Mouse (Mus musculus) gastrocnemius, adult 8-10 months (tissue): Measurements from ENCODE around the gene Abcg1. TPM values are rescaled to one million over a fixed set of nuclear protein-coding genes. Genes with fewer than 3 reads are reported as not detected.
A peak's percentile ranks its signal among the peaks of the same experiment; 100 is the strongest.

Experiments
- DNase-seq, 2 experiments: peaks; one replicate each; pipeline ENCODE4 v3.0.0; 2022; ENCODE audit warnings: low spot score in 2 of 2
- total RNA-seq, 4 experiments: library from RNA; stranded (reverse); gene quantifications; 2 replicates each; pipeline ENCODE4 v1.2.4; 2022

Gene Abcg1
- total RNA-seq, 4 experiments from 2014 or later: 1.2 to 1.8 (median 1.5) TPM

DNA sequence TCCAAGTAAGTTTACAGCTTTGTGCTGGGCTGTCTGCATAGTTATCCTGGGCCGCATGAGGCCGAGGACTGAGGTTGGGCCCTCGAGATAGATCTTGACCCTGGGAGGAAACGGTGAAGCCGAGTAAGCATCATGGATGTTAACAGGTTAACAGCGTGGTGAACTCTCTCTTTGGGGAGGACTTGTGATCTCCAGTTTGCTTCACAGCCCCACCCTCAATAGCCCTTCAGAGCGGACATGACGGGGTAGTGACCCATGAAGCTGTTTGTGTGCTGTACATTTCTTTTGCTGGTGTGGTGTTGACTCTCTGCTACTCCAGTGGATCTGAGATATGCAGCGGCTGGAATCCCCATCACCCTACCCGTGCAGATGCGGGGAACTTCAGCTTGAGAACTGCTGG is 21.1 kb downstream of the Abcg1 start:
- DNase-seq: no peak

DNA sequence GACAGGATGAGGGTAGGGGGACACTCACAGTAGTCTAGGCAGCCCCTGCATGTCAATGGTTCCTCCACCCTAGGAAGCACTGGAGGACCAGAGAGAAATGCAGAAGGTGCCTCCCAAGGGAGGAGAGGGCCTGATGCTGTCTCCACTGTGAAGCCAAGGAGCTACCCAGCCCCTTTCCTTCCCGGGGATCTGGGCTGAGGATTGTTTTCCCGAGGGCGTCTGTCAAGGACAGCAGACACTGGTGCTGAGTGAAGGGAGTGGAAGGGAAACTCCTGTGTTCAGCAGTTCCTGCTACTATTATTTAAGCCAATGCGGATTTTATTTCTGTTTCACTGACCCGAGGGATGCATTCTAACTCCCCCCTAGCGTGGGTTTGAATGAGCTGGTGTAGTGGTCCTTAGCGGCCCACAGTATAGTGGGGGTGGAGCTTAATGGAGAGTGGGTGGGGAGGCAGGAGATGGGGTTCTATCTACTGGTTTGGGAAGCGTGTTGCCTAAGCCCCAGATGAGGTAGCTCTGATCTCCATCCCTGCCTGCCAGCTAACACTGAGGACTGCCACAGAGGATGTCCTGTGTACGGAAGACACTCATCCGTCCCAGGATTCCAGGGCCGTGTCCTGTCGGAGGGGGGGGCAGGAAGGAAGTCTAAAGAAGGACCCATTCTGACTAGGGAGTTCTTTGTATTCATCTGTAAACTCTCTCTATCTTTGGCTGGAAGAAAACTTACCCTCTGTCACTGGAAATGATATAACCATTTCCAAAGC is 21.8 kb downstream of the Abcg1 start:
- DNase-seq: no peak

DNA sequence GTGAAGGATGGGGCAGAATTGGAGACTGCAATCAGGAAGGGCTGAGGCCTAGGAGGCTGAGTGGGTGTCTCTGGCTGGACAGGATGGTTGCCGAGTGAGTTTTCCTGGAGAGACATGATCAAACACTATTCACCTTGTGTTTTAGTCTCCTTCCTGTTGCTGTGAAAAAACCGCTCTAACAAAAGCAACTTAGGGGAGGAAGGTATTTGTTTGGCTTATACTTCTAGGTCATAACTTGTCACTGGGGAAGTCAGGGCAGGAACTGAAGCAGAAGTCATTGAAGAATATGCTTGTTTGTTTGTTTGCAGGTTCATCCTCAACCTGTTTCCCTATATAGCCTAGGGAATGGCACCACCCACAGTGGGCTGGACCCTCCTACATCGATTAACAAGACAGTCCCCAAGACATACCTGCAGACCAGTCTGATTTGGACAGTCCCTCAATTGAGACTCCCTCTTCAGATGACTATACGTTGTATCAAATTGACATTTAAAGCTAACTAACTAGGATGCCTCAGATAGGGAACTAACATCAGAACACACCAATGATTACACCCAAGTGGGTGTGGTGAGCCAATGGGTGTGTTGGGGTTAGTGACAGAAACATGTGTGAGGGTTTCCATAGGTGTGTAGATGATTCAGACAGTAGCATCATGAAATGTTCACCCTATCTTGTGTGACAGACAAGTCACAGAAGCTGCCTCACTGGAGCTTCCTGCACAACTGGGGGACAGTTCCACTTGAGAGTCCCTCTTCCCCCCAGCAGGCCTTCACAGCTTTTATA is 25.0 kb downstream of the Abcg1 start:
- no peak for DNase-seq

DNA sequence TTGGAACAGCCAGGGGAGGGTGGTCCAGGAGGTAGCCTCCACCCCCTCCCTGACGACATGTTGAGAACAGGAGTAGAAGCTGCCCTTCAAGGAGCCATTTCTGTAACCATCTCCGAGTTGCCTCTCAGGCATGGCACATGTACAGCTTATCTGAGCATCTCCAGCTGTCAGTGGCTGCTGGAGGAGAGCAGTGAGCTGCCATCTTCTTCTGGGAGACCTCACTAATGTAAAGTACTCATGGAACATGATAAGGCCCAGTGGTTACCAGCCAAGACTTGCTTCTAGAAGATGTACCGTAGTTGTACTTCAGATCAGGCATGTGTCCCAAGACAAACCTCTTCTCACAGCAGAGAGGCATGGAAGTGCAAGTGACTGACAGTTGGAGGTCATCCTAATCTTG is 28.0 kb downstream of the Abcg1 start:
- DNase-seq: no peak

DNA sequence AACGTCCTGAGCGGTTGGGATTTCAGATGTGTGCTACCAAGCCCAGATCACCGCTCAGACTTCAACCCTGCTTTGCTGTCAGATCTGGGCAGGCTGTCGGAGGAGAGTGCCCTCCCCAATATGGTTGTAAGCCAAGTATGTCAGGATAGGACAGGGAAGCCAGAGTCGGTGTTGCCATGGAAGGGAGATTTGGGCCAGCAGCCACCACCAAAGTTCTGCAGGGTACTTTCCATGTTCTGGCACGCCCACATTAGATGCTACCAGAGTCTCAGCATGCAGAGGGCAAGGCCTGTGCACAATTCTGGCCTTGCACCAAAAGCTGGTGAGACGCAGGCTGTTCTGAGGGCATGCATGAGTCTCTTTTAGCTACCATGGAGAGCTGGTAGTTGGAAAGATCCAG is 28.7 kb downstream of the Abcg1 start:
- no peak for DNase-seq

DNA sequence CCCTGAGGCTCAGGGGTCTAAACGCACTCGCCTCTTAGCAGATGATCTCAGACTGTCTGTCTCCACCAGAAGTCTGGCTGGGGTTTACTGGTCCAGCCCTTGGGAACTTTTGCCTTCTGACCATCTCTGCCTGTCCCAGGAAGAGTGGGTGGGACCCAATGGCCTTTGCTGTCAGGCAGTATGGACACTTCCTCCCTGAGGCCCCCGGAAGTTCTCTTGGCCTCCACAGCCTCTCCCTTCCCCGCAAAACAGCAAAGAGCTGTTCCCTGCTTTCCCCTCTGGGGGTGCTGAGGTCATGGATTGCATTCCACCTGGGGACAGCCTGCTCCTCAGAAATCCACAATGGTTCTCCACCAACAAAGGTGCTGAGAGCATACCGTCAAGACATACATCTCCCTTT is 31.2 kb downstream of the Abcg1 start:
- no peak for DNase-seq

DNA sequence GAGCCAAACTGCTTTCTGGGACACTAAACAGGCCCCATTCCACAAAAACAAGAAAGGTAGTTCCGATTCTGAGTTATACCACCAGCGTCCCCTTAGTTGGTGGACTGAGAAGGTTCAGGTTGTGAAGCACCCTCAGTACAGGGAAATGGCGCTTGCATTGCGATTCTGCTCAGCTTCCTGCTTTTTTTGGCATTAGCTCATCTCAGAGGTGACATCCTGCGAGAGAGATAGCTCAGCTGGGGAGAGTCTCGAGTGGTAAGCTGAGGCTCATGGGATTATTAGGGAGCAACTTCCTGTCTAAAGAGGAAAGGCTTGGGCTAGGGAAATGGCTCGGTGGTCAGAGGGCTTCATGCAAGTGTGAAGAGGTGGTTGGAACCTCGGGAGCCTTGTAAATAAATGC is 32.4 kb downstream of the Abcg1 start:
- no peak for DNase-seq

DNA sequence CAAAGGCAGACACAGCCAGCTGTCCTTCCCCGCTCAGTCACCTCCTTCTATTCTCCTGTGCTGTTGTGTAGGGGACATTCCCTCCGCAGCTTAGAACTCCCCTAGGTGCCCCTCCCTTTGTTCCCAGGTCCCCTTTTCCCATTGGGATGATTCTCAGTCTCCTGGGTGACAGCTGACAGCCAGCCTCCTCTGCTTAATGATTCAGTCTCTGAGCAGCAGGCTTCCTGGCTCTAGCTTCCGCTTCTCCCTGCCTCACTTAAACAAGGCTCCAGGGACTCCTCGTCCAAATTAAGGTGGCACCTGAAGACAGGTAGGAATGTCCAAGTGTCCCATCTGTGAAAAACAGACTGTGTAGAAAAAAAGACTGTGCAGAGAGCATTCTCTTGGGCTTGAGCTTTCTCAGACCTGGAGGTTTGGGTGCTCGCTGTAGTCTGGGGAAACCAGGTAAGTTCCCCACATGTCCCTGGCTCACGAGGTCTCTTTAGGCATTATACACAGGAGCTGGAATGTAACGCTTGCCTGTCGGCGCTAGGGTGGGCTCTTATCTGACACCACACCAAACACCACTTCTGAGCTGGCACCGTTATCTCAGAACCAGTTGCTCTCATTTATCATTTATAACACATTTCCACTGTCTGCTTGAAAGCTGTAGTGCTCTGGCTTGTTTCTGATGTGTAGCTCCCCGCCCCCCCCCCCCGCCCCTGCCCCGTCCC is 33.7 kb downstream of the Abcg1 start:
- no peak for DNase-seq

DNA sequence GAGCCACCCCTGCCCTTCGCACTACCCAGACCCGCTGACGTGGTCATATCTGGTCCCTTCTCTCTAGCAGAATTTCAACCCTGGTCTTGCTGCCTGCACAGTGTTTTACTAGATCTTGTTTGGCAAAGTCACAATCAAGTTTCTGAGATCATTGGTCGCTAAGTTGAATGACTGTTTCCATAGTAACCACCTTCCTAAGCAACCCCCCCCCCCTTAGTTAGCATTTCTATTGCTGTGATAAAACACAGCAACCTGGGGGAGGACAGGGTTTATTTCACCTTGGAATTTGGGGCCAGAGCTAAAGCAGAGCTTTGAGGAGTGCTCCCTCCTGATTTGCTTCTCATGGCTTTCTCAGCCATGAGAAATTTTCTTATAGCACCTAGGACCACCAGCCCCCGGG is 37.3 kb downstream of the Abcg1 start:
- DNase-seq: no peak

DNA sequence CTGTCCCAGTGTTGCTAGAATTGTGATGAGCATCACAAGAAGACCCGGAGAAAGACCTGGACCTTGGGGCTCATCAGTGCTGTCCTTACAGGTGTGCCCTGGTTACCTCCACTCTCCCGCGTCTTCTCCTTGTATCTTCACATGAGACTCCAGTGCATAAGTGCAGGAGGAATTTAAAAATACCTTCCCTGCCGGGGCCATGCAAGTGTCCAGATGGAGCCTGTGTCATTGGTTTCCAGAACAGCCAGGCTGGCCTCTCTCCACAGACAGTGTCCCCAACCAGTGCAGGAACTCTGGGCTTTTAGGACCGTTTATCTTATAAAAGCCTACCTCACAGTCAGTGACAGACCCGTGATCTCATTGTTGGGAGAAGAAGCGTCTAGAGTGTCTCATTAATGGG is 38.1 kb downstream of the Abcg1 start:
- DNase-seq: no peak

DNA sequence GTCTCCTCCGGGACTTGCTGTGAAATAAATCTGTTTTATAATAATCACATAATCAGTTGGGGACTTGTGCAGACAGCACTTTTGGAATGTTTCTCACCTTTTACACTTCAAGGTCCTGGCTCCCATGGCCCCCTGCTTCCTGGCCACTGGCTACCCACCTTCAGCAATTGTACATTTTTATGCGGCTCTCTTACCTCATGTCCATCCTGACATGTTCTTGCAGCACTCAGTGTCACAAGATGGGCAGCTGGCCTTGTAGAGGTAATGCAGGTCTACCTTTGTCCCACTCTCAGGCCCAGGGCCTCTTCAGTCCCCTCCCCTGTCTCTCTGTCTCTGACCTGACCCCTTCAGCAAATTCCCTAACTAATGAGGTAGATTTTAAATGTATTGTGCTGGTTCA is 39.4 kb downstream of the Abcg1 start:
- no peak for DNase-seq

DNA sequence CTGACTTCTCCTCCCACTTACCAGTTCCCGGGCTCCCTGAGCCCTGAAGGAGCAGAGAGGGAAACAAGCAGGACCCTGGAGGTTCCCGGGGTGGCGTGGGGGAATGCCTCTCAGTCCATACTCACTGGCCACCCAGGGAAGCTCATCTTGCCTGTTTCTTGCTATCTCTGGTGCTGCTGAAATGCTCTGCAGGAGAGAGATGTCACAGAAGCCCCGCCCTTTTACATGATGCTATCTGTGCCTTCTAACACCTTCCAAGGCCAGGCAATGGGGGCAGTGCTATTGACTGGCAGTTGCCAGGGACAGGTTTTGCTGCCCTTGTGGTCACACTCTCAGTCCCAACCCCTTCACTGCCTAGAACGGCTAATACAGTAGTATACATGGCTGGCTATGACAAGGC is 41.3 kb downstream of the Abcg1 start:
- DNase-seq: no peak

DNA sequence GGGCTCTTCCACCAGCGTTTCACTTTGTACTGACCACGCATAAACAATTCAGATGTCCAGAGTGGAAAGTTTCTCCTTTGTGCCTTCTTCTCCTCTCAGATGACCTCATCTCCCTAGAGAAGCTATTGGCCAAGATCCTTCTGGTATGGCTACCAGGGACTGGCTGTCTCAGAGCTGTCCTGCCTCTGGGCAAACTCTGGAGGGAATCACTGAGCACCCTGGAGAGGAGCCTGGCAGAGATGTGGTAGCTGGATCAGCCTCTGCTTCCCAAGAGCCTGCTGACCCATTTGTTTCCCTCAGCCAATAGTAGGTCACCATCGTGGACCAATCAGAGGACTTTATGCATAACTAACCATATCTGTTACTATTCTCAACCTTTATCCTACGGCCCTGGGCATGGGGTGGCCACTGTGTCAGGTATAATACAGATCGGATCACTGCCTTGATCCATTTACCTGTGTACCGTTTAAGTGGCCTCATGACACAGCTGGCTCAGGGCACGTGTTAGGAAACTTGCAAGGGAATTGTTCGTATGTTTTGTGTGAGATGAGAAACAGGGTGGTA is 45.6 kb downstream of the Abcg1 start:
- no peak for DNase-seq

DNA sequence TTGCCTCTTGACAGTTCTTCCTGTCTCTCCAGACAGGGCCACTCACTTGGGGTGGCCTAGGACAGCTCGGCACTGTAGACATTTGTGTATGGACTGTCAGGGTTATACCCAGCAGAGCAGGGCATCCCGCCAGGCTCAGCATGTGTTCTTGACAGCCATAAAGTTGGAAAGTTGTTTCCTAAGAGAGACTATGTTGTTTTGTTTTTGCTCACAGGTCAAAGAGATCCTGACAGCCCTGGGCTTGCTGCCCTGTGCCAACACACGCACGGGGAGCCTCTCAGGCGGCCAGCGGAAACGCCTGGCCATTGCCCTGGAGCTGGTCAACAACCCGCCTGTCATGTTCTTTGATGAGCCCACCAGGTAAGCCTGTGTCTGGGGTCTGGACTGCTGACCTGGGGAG is 46.3 kb downstream of the Abcg1 start:
- DNase-seq: no peak

DNA sequence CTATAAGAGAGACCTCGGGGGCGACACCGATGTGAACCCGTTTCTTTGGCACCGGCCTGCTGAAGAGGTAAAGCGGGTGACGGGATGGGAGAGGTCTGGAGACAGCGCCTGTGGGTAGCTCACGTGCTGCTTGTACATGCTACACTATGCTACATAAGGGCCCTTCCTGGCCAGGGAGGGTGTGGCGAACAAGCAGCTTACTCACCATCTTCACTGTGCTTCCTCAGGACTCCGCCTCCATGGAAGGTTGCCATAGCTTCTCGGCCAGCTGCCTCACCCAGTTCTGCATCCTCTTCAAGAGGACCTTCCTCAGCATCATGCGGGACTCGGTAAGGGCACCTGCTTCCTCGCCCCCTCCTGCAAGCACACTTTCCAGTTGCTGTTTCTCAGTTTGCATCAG is 50.9 kb downstream of the Abcg1 start:
- DNase-seq: no peak

DNA sequence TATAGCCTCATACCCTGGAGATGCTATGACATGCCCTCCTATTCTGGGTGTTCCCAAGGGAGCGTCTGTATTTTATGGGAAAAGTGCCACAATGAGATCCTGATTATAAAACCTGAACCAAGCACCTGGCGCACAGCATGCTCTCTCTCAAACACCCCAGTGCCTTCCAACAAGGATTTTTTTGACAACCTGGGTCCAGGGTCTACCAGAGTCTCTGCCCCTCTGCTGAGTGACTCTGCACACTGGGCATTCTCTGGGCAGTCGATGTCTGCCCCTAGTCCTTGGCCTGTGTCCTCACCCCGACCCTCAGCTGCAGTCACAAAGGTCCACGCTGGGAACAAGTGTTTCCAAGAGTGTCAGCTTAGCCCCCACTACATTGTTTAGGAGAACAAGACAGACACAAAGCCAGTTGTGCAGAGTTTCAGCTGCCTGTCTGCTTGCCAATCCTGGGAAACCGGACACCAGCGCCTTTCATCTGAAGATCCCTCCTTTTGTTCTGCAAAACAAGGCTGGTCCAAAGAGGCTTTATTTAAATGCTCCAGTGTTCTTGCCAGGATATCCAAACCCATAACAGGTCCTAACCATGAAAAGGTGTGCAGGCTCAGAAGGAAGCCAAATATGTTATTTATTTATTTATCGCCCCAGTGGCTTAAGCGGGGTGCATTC is 55.8 kb downstream of the Abcg1 start:
- no peak for DNase-seq

DNA sequence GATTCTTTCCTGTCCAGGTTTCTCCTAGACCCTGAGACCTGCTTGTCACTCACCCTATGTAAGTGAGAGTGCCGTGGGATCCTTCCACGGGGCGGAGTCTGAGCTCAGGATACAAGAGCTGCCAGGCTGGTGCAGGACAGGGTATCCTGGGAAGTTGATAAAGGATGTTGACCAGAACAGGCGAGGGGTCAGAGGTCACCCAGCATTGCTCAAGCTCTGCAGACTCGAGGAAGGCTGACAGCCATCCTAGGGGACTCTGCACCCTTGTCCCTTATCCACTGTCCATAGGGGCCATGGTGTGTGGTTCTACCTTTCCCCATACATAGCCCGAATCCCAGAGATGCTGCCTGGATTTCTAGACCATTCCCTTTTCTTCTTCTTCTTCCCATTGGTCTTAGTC is 58.6 kb downstream of the Abcg1 start:
- DNase-seq: no peak

DNA sequence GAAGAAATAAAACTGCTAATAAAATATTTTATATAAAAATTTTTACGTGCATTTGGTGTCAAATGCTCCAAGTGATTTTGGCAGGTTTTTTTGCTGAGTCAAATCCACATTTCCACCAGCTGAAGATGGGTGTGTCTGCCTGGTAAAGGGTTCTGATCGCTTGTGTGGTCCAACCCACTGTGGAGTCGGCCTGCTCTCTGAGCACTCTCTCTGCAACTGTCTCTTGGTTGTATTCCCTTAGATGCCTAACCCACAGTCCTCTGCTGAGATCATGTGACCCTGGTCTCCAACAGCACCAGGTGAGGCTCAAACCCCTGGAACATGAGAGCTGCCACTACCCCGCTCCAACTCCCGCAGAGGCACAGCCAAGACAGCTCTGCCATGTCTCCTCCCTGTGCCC is 60.5 kb downstream of the Abcg1 start:
- DNase-seq: no peak

DNA sequence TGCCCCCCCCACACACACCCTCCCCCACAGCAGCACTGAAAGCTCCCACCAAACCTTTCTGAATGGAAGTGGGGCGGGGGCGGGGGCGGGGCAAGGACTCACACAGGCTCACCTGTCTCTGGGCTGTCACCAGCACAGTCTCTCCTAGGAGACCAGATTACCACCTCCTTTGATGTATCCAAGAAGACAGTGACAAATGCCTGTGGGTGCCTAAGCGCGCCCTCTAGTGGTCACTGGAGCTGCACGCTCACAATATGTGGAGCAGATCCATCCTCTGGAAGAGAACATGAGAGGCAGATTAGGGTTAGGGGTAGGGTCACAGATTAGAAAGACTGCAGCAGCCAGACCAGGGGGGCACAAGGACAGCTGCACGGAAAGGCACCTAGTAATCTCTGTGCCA is 62.0 kb downstream of the Abcg1 start:
- peak; percentile 47 to 52 for DNase-seq

DNA sequence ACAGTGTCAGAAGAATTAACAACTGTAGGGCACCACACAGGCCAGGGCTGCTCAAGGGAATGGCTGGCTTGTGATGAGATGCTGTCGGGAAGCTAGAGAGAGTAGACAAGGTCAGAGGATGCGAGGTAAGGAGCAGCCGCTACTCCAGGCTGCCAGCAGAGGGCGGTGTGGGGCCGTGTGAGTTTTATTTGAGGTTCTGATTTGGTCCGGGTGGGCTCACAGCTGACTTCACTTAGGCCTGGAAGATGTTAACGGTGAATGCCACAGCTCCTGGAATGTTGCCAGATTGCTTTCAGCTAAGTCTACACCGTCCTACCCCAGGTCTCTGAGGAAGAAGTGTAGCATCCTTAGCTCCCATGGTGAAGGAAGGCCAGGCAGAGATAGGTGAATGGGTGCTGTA is 64.5 kb downstream of the Abcg1 start:
- DNase-seq: peak in 1 of 2 experiments; percentile 9

DNA sequence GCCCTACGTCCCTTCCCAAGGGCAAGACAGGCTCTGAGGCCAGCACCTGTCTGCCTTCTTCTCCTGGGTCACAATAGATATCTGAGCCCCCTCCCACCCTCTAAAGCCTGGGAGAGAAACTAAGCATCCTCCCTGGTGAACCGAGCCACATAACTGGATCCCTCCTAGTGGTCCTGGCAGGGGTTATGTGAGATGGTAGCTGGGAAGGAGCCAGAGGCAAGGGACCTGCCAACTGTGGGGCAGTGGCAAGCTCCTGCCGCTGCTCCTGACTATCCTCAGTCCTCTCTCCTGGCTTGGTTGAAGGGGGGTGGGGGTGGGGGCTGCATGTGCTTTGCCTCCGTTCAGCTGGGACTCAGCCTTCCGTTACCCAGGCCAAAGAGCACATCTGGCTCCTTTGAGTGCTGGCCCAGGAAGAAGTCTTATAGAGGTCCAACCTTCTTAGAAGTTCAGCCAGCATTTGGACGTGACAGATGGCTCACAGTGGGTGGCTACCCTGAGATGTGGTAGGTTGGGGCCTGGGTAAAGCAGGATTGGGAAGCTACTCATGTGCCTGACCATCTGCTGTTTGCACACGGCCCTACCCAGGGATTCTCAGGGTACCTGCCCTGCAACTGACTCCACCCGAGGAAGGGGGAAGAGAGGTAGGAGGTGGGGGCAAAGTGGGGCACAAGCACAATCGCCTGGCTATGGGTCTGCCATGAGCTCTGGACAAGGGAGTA is 68.2 kb downstream of the Abcg1 start:
- no peak for DNase-seq
